Mouse (Mus musculus): ENCODE measurements around the gene Pphln1. TPM values are rescaled to one million over a fixed set of nuclear protein-coding genes. Genes with fewer than 3 reads are reported as not detected.

Pphln1 gene
- polyA plus RNA-seq, 1 experiment from 2014 or later: 34.3 TPM

- peaks cover 41% of the 10 kb centered on the region for H3K36me3 ChIP-seq (ENCODE audit: control insufficient read depth, insufficient read depth, low read length)
- no peak overlapping the region for H3K27ac ChIP-seq (ENCODE audit: low read length)
- no peak overlapping the region for H3K4me3 ChIP-seq (replicated peaks; ENCODE audit: low read length)
- no peaks in the 10 kb centered on the region for H3K9me3 ChIP-seq (replicated peaks; ENCODE audit: control insufficient read depth, low read length)
- no peak for ATAC-seq (ENCODE audit: insufficient read depth, low FRiP score)
- WGBS: 94% methylated on average over 17 of the region's 17 CpGs
- H3K27me3 ChIP-seq (ENCODE audit: control insufficient read depth, insufficient read depth, low read length): no peaks in the 10 kb centered on the region
- no peak overlapping the region for H3K4me2 ChIP-seq (ENCODE audit: low read depth, low read length)
- no peak overlapping the region for H3K9ac ChIP-seq (ENCODE audit: low read length)
- no peaks in the 10 kb centered on the region for H3K4me1 ChIP-seq (ENCODE audit: control insufficient read depth, insufficient read depth, low read length)
Measured at GRCm38 (mm10) chr15:93504808-93505207, 106.7 kb downstream of the Pphln1 start.

- Histone ChIP-seq H3K4me1 (ENCODE audit: control insufficient read depth, insufficient read depth, low read length) (peaks cover 19% of the 10 kb centered on the region), H3K27me3 (ENCODE audit: control insufficient read depth, insufficient read depth, low read length) (no peaks in the 10 kb centered on the region), H3K4me2 (ENCODE audit: low read depth, low read length) (no peak overlapping the region), H3K36me3 (ENCODE audit: control insufficient read depth, insufficient read depth, low read length) (0 out of 2 replicates have a peak, but pooled peaks cover 5% of the 10 kb centered on the region), H3K9me3 (replicated peaks; ENCODE audit: control insufficient read depth, low read length) (no peaks in the 10 kb centered on the region), H3K27ac (ENCODE audit: low read length) (no peak overlapping the region), H3K9ac (ENCODE audit: low read length) (no peak overlapping the region), H3K4me3 (replicated peaks; ENCODE audit: low read length) (no peak overlapping the region)
- ATAC-seq (ENCODE audit: insufficient read depth, low FRiP score): no peak
- WGBS: 48% methylated on average over 12 of the region's 12 CpGs
Measured at GRCm38 (mm10) chr15:93510690-93511336, 112.7 kb downstream of the Pphln1 start.

GRCm38 (mm10) chr15:93512437-93512836 is 114.3 kb downstream of the Pphln1 start:
- Histone ChIP-seq H3K4me2 (ENCODE audit: low read depth, low read length) (no peak overlapping the region), H3K4me3 (replicated peaks; ENCODE audit: low read length) (no peak overlapping the region), H3K27me3 (ENCODE audit: control insufficient read depth, insufficient read depth, low read length) (no peaks in the 10 kb centered on the region), H3K9me3 (replicated peaks; ENCODE audit: control insufficient read depth, low read length) (no peaks in the 10 kb centered on the region), H3K4me1 (ENCODE audit: control insufficient read depth, insufficient read depth, low read length) (peaks cover 23% of the 10 kb centered on the region), H3K36me3 (ENCODE audit: control insufficient read depth, insufficient read depth, low read length) (0 out of 2 replicates have a peak, but pooled peaks cover 5% of the 10 kb centered on the region), H3K27ac (ENCODE audit: low read length) (peak overlapping the region; percentile 36), H3K9ac (ENCODE audit: low read length) (peak overlapping the region; percentile 35; the same call in 1 of the 2 replicates)
- no peak for ATAC-seq (ENCODE audit: insufficient read depth, low FRiP score)
- 44% methylated on average over 9 of the region's 9 CpGs for whole genome bisulfite sequencing

GRCm38 (mm10) chr15:93513939-93514341 is 115.8 kb downstream of the Pphln1 start:
- peak overlapping the region; percentile 44 for H3K4me2 ChIP-seq (ENCODE audit: low read depth, low read length)
- H3K4me1 ChIP-seq (ENCODE audit: control insufficient read depth, insufficient read depth, low read length): peaks cover 30% of the 10 kb centered on the region
- no peak overlapping the region for H3K27ac ChIP-seq (ENCODE audit: low read length)
- no peaks in the 10 kb centered on the region for H3K9me3 ChIP-seq (replicated peaks; ENCODE audit: control insufficient read depth, low read length)
- H3K36me3 ChIP-seq (ENCODE audit: control insufficient read depth, insufficient read depth, low read length): 0 out of 2 replicates have a peak, but pooled peaks cover under 1% of the 10 kb centered on the region
- 12% methylated on average over 10 of the region's 10 CpGs for WGBS
- H3K27me3 ChIP-seq (ENCODE audit: control insufficient read depth, insufficient read depth, low read length): no peaks in the 10 kb centered on the region
- H3K4me3 ChIP-seq (replicated peaks; ENCODE audit: low read length): no peak overlapping the region; the same call in 1 of the 2 replicates
- ATAC-seq (ENCODE audit: insufficient read depth, low FRiP score): no peak
- H3K9ac ChIP-seq (ENCODE audit: low read length): 0 out of 2 replicates have a peak overlapping the region, but pooled peaks have one; percentile 25

GRCm38 (mm10) chr15:93515316-93515715 is 117.2 kb downstream of the Pphln1 start:
- no peaks in the 10 kb centered on the region for H3K9me3 ChIP-seq (replicated peaks; ENCODE audit: control insufficient read depth, low read length)
- ATAC-seq (ENCODE audit: insufficient read depth, low FRiP score): no peak
- no peak overlapping the region for H3K4me2 ChIP-seq (ENCODE audit: low read depth, low read length)
- H3K9ac ChIP-seq (ENCODE audit: low read length): no peak overlapping the region
- peaks cover 35% of the 10 kb centered on the region for H3K4me1 ChIP-seq (ENCODE audit: control insufficient read depth, insufficient read depth, low read length)
- H3K4me3 ChIP-seq (replicated peaks; ENCODE audit: low read length): no peak overlapping the region
- H3K27me3 ChIP-seq (ENCODE audit: control insufficient read depth, insufficient read depth, low read length): no peaks in the 10 kb centered on the region
- no peak overlapping the region for H3K27ac ChIP-seq (ENCODE audit: low read length)
- H3K36me3 ChIP-seq (ENCODE audit: control insufficient read depth, insufficient read depth, low read length): no peaks in the 10 kb centered on the region
- 72% methylated on average over 9 of the region's 9 CpGs for WGBS

- H3K27ac ChIP-seq (ENCODE audit: low read length): peak overlapping the region; percentile 90; the same call in 1 of the 2 replicates
- no peak overlapping the region for H3K4me3 ChIP-seq (replicated peaks; ENCODE audit: low read length)
- ATAC-seq (ENCODE audit: insufficient read depth, low FRiP score): no peak
- WGBS: 73% methylated on average over 11 of the region's 11 CpGs
- no peaks in the 10 kb centered on the region for H3K27me3 ChIP-seq (ENCODE audit: control insufficient read depth, insufficient read depth, low read length)
- no peaks in the 10 kb centered on the region for H3K9me3 ChIP-seq (replicated peaks; ENCODE audit: control insufficient read depth, low read length)
- peak overlapping the region; percentile 82 for H3K4me2 ChIP-seq (ENCODE audit: low read depth, low read length)
- H3K9ac ChIP-seq (ENCODE audit: low read length): no peak overlapping the region
- no peaks in the 10 kb centered on the region for H3K36me3 ChIP-seq (ENCODE audit: control insufficient read depth, insufficient read depth, low read length)
- H3K4me1 ChIP-seq (ENCODE audit: control insufficient read depth, insufficient read depth, low read length): peaks cover 42% of the 10 kb centered on the region
Measured at GRCm38 (mm10) chr15:93517022-93517565, 118.9 kb downstream of the Pphln1 start.

- ATAC-seq (ENCODE audit: insufficient read depth, low FRiP score): no peak
Measured at GRCm38 (mm10) chr15:93518143-93518902, 120.2 kb downstream of the Pphln1 start.

GRCm38 (mm10) chr15:93518941-93519835 is 121.0 kb downstream of the Pphln1 start:
- Histone ChIP-seq H3K9me3 (replicated peaks; ENCODE audit: control insufficient read depth, low read length) (no peaks in the 10 kb centered on the region), H3K4me3 (replicated peaks; ENCODE audit: low read length) (peak overlapping the region; percentile 79), H3K4me2 (ENCODE audit: low read depth, low read length) (peak overlapping the region; percentile 82), H3K27ac (ENCODE audit: low read length) (peak overlapping the region; percentile 90), H3K4me1 (ENCODE audit: control insufficient read depth, insufficient read depth, low read length) (peaks cover 24% of the 10 kb centered on the region), H3K9ac (ENCODE audit: low read length) (peak overlapping the region; percentile 86), H3K27me3 (ENCODE audit: control insufficient read depth, insufficient read depth, low read length) (no peaks in the 10 kb centered on the region), H3K36me3 (ENCODE audit: control insufficient read depth, insufficient read depth, low read length) (no peaks in the 10 kb centered on the region)
- WGBS: under 1% methylated on average over 85 of the region's 85 CpGs
- ATAC-seq (ENCODE audit: insufficient read depth, low FRiP score): peak; percentile 83

More at GRCm38 (mm10) chr15:93518143-93518902, 120.2 kb downstream of the Pphln1 start:
- H3K9me3 ChIP-seq (replicated peaks; ENCODE audit: control insufficient read depth, low read length): no peaks in the 10 kb centered on the region
- peak overlapping the region; percentile 82 for H3K4me2 ChIP-seq (ENCODE audit: low read depth, low read length)
- H3K27ac ChIP-seq (ENCODE audit: low read length): peak overlapping the region; percentile 90
- H3K9ac ChIP-seq (ENCODE audit: low read length): peak overlapping the region; percentile 86
- WGBS: 3% methylated on average over 23 of the region's 23 CpGs
- H3K36me3 ChIP-seq (ENCODE audit: control insufficient read depth, insufficient read depth, low read length): no peaks in the 10 kb centered on the region
- H3K4me3 ChIP-seq (replicated peaks; ENCODE audit: low read length): peak overlapping the region; percentile 79
- no peaks in the 10 kb centered on the region for H3K27me3 ChIP-seq (ENCODE audit: control insufficient read depth, insufficient read depth, low read length)
- H3K4me1 ChIP-seq (ENCODE audit: control insufficient read depth, insufficient read depth, low read length): peaks cover 32% of the 10 kb centered on the region

Measured in stomach, embryonic 16.5 days (tissue).